Mouse (Mus musculus) heart, postnatal 0 days (tissue): ENCODE measurements around the gene Slc4a1. TPM values are rescaled to one million over a fixed set of nuclear protein-coding genes. Genes with fewer than 3 reads are reported as not detected.

Source experiments
- ATAC-seq: fragments of 200-750 bp; cut with Nextera tagmentation; 2 replicates; pipeline ENCODE4 v1.8.0; 2017; ENCODE audit warnings: low read depth, moderate number of reproducible peaks, moderate library complexity; ENCODE audit not compliant: insufficient read depth
- DNase-seq: peaks from one replicate; pipeline ENCODE4 v3.0.0-alpha.2; 2016; ENCODE audit warnings: low spot score
- H3K27ac ChIP-seq: fragments of 300-500 bp; sonication (generic); 2 replicates; pipeline ENCODE4 v1.5.1; 2014; ENCODE audit warnings: low read depth, mild to moderate bottlenecking
- H3K27me3 ChIP-seq: fragments of 300-500 bp; sonication (generic); 2 replicates; pipeline ENCODE4 v1.6.1; 2014; ENCODE audit warnings: low read length, mixed read lengths; ENCODE audit not compliant: control insufficient read depth, insufficient read depth
- H3K36me3 ChIP-seq: fragments of 300-500 bp; sonication (generic); replicated peaks from 2 replicates; pipeline ENCODE4 v1.6.1; 2014; ENCODE audit warnings: low read length, mixed read lengths; ENCODE audit not compliant: control insufficient read depth, insufficient read depth
- H3K4me1 ChIP-seq: fragments of 300-500 bp; sonication (generic); 2 replicates; pipeline ENCODE4 v1.6.1; 2014; ENCODE audit warnings: antibody characterized with exemption; ENCODE audit not compliant: control insufficient read depth, insufficient read depth
- H3K4me2 ChIP-seq: fragments of 300-500 bp; sonication (generic); 2 replicates; pipeline ENCODE4 v1.6.1; 2014; ENCODE audit warnings: low read depth, mild to moderate bottlenecking, low read length, moderate library complexity
- H3K4me3 ChIP-seq: fragments of 300-500 bp; sonication (generic); 2 replicates; pipeline ENCODE4 v1.5.1; 2014; ENCODE audit warnings: low read depth, low read length
- H3K9ac ChIP-seq: fragments of 300-500 bp; sonication (generic); replicated peaks from 2 replicates; pipeline ENCODE4 v1.6.1; 2014; ENCODE audit warnings: low read depth, low read length, mixed read lengths
- H3K9me3 ChIP-seq: fragments of 300-500 bp; sonication (generic); replicated peaks from 2 replicates; pipeline ENCODE4 v1.6.1; 2016; ENCODE audit warnings: low read length; ENCODE audit not compliant: control insufficient read depth
- CTCF ChIP-seq: IDR thresholded peaks from 2 replicates; pipeline ENCODE4 v1.5.1; 2016; ENCODE audit warnings: antibody characterized with exemption, control low read depth, low read depth
- EP300 ChIP-seq: IDR thresholded peaks from 2 replicates; pipeline ENCODE4 v1.6.1; 2016; ENCODE audit warnings: antibody characterized with exemption, low read depth
- WGBS: fragments of 180-500 bp; shearing (Covaris S2); extraction: QIAGEN DNeasy Blood & Tissue Kit; methylation state at CpG from one replicate; pipeline ENCODE4 v1.1.7; 2014; 5-methylcytosine and 5-hydroxymethylcytosine counted together
- polyA plus RNA-seq: library from polyadenylated mRNA; unstranded; fragments of >200 nt; fragmentation: Nextera tagmentation; extraction: Ambion mirVana; gene quantifications from 2 replicates; pipeline ENCODE4 v1.2.1, GENCODE M21; 2015
- total RNA-seq: library from RNA; depleted of rRNA; stranded (reverse); fragments of >200 nt; gene quantifications from 2 replicates; pipeline ENCODE4 v1.2.3, GENCODE M21; 2014; ENCODE audit warnings: low replicate concordance

Gene Slc4a1
- total and polyA plus RNA-seq, 2 experiments from 2014 or later = 3.1 to 7.5 TPM

GRCm38 (mm10) chr11:102350981-102351523 lies 15.0 kb downstream of the Slc4a1 start:
- Histone ChIP-seq H3K36me3 (no peaks in the 10 kb centered on the region), H3K4me3 (no peak overlapping the region), H3K27me3 (peaks cover 17% of the 10 kb centered on the region; the same call in 1 of the 2 replicates), H3K9me3 (no peaks in the 10 kb centered on the region), H3K4me2 (no peak overlapping the region), H3K27ac (no peak overlapping the region), H3K9ac (no peak overlapping the region), H3K4me1 (no peaks in the 10 kb centered on the region)
- DNase-seq (no peak), ATAC-seq (no peak)
- 79% methylated on average over 17 of the region's 17 CpGs for WGBS
- TF ChIP-seq CTCF = no peak
- TF ChIP-seq EP300 = no peak

GRCm38 (mm10) chr11:102350416-102350815 lies 15.6 kb downstream of the Slc4a1 start:
- no peak for TF ChIP-seq CTCF
- no peak for TF ChIP-seq EP300
- no peak overlapping the region for H3K27ac ChIP-seq
- no peaks in the 10 kb centered on the region for H3K9me3 ChIP-seq
- ATAC-seq (no peak), DNase-seq (no peak)
- H3K27me3 ChIP-seq = peaks cover 17% of the 10 kb centered on the region; the same call in 1 of the 2 replicates
- H3K4me1 ChIP-seq = no peaks in the 10 kb centered on the region
- 78% methylated on average over 4 of the region's 4 CpGs for WGBS
- H3K36me3 ChIP-seq = no peaks in the 10 kb centered on the region
- H3K4me3 ChIP-seq = no peak overlapping the region
- no peak overlapping the region for H3K4me2 ChIP-seq
- H3K9ac ChIP-seq = no peak overlapping the region

- Histone ChIP-seq H3K27ac (no peak overlapping the region), H3K4me1 (no peaks in the 10 kb centered on the region), H3K9me3 (no peaks in the 10 kb centered on the region), H3K27me3 (peaks cover 17% of the 10 kb centered on the region; the same call in 1 of the 2 replicates), H3K4me3 (no peak overlapping the region), H3K4me2 (no peak overlapping the region), H3K9ac (no peak overlapping the region), H3K36me3 (no peaks in the 10 kb centered on the region)
- TF ChIP-seq EP300 = no peak
- TF ChIP-seq CTCF = no peak
- no peak for ATAC-seq
- no peak for DNase-seq
- 91% methylated on average over 3 of the region's 3 CpGs for WGBS
These were observed 16.6 kb downstream of the Slc4a1 start for GRCm38 (mm10) chr11:102349189-102349954.

- Histone ChIP-seq H3K9ac (no peak overlapping the region), H3K27me3 (peaks cover 17% of the 10 kb centered on the region; the same call in 1 of the 2 replicates), H3K4me1 (no peaks in the 10 kb centered on the region), H3K27ac (no peak overlapping the region), H3K36me3 (no peaks in the 10 kb centered on the region), H3K9me3 (no peaks in the 10 kb centered on the region), H3K4me3 (no peak overlapping the region), H3K4me2 (no peak overlapping the region)
- DNase-seq (no peak), ATAC-seq (no peak)
- 78% methylated on average over 11 of the region's 11 CpGs for WGBS
- TF ChIP-seq CTCF (no peak), EP300 (no peak)
These were observed 17.2 kb downstream of the Slc4a1 start for GRCm38 (mm10) chr11:102348771-102349170.

GRCm38 (mm10) chr11:102348101-102348585 lies 17.9 kb downstream of the Slc4a1 start:
- no peak for ATAC-seq
- H3K4me2 ChIP-seq = no peak overlapping the region
- H3K27ac ChIP-seq = no peak overlapping the region
- H3K9me3 ChIP-seq = no peaks in the 10 kb centered on the region
- no peaks in the 10 kb centered on the region for H3K4me1 ChIP-seq
- peaks cover 17% of the 10 kb centered on the region; the same call in 1 of the 2 replicates for H3K27me3 ChIP-seq
- DNase-seq = no peak
- H3K4me3 ChIP-seq = no peak overlapping the region
- no peaks in the 10 kb centered on the region for H3K36me3 ChIP-seq
- no peak overlapping the region for H3K9ac ChIP-seq
- 82% methylated on average over 7 of the region's 7 CpGs for WGBS
- TF ChIP-seq EP300 (no peak), CTCF (no peak)
